Mouse (Mus musculus) ES-Bruce4 (cell line): Measurements from ENCODE around the gene Clcn7. TPM values are rescaled to one million over a fixed set of nuclear protein-coding genes. Genes with fewer than 3 reads are reported as not detected.

Source experiments
- H3K27ac ChIP-seq: 2 replicates; pipeline ENCODE4 v1.5.1; 2012; ENCODE audit warnings: low read length, inconsistent platforms; ENCODE audit not compliant: insufficient read depth
- H3K27me3 ChIP-seq: 2 replicates; pipeline ENCODE4 v1.6.1; 2012; ENCODE audit warnings: mild to moderate bottlenecking, low read length, inconsistent platforms; ENCODE audit not compliant: control insufficient read depth, poor library complexity, insufficient read depth, severe bottlenecking
- H3K36me3 ChIP-seq: 2 replicates; pipeline ENCODE4 v1.6.1; 2012; ENCODE audit warnings: inconsistent platforms, mild to moderate bottlenecking, low read length, moderate library complexity; ENCODE audit not compliant: control insufficient read depth, poor library complexity, insufficient read depth, severe bottlenecking
- H3K4me1 ChIP-seq: one replicate; pipeline ENCODE4 v1.8.1; 2011; ENCODE audit warnings: low read length; ENCODE audit not compliant: control insufficient read depth, insufficient read depth
- H3K4me3 ChIP-seq: 2 replicates; pipeline ENCODE4 v1.5.1; 2011; ENCODE audit warnings: low read depth, mild to moderate bottlenecking, low read length
- H3K9ac ChIP-seq: 2 replicates; pipeline ENCODE4 v1.6.1; 2012; ENCODE audit warnings: low read depth, mild to moderate bottlenecking, inconsistent platforms; ENCODE audit not compliant: poor library complexity, severe bottlenecking
- H3K9me3 ChIP-seq: replicated peaks from 2 replicates; pipeline ENCODE4 v1.6.1; 2012; ENCODE audit warnings: mild to moderate bottlenecking, low read length, inconsistent platforms; ENCODE audit not compliant: control insufficient read depth, poor library complexity, insufficient read depth, severe bottlenecking
- CTCF ChIP-seq: IDR thresholded peaks from one replicate; pipeline ENCODE4 v1.8.1; 2011; ENCODE audit warnings: low read depth, low read length
- EP300 ChIP-seq: IDR thresholded peaks from 2 replicates; pipeline ENCODE4 v1.6.1; 2011; ENCODE audit warnings: low read depth, low read length; ENCODE audit not compliant: insufficient read depth
- POLR2A ChIP-seq: IDR thresholded peaks from one replicate; pipeline ENCODE4 v1.8.1; 2011; ENCODE audit warnings: low read length; ENCODE audit not compliant: insufficient read depth
- polyA plus RNA-seq: library from polyadenylated mRNA; stranded (reverse); fragments of >200 nt; gene quantifications from 2 replicates; pipeline ENCODE4 v1.2.4, GENCODE M21; 2011; ENCODE audit warnings: low read depth; ENCODE audit not compliant: missing spikeins, insufficient read depth, insufficient read length

Clcn7 gene
- polyA plus RNA-seq, 1 experiment, result 16.0 TPM

GRCm38 (mm10) chr17:25096221-25096620, 37.0 kb upstream of the Clcn7 start:
- Histone ChIP-seq H3K27ac (no peak overlapping the region), H3K4me1 (no peaks in the 10 kb centered on the region), H3K9ac (no peak overlapping the region), H3K4me3 (no peak overlapping the region), H3K9me3 (no peaks in the 10 kb centered on the region), H3K27me3 (no peaks in the 10 kb centered on the region), H3K36me3 (peaks cover 4% of the 10 kb centered on the region; the same call in 1 of the 2 replicates)
- TF ChIP-seq POLR2A, result no peak
- no peak for TF ChIP-seq EP300
- TF ChIP-seq CTCF, result no peak

- no peaks in the 10 kb centered on the region for H3K27me3 ChIP-seq
- no peak overlapping the region for H3K4me3 ChIP-seq
- no peaks in the 10 kb centered on the region for H3K4me1 ChIP-seq
- H3K9me3 ChIP-seq, result no peaks in the 10 kb centered on the region
- no peak overlapping the region for H3K27ac ChIP-seq
- TF ChIP-seq POLR2A (no peak), EP300 (no peak), CTCF (no peak)
- H3K36me3 ChIP-seq, result peaks cover 4% of the 10 kb centered on the region
- no peak overlapping the region for H3K9ac ChIP-seq
Measured at GRCm38 (mm10) chr17:25100052-25100451, 33.1 kb upstream of the Clcn7 start.

GRCm38 (mm10) chr17:25101338-25101737, 31.9 kb upstream of the Clcn7 start:
- no peaks in the 10 kb centered on the region for H3K27me3 ChIP-seq
- no peaks in the 10 kb centered on the region for H3K9me3 ChIP-seq
- no peak overlapping the region for H3K4me3 ChIP-seq
- H3K36me3 ChIP-seq, result peaks cover 4% of the 10 kb centered on the region
- no peaks in the 10 kb centered on the region for H3K4me1 ChIP-seq
- TF ChIP-seq CTCF, result no peak
- TF ChIP-seq POLR2A, result no peak
- TF ChIP-seq EP300, result no peak
- H3K9ac ChIP-seq, result no peak overlapping the region
- no peak overlapping the region for H3K27ac ChIP-seq

GRCm38 (mm10) chr17:25107786-25108185, 25.4 kb upstream of the Clcn7 start:
- Histone ChIP-seq H3K9ac (no peak overlapping the region), H3K4me1 (no peaks in the 10 kb centered on the region), H3K9me3 (no peaks in the 10 kb centered on the region), H3K27me3 (no peaks in the 10 kb centered on the region), H3K4me3 (no peak overlapping the region), H3K36me3 (peaks cover 2% of the 10 kb centered on the region; the same call in 1 of the 2 replicates), H3K27ac (no peak overlapping the region)
- TF ChIP-seq EP300, result no peak
- no peak for TF ChIP-seq POLR2A
- no peak for TF ChIP-seq CTCF

- no peaks in the 10 kb centered on the region for H3K9me3 ChIP-seq
- no peak overlapping the region for H3K9ac ChIP-seq
- H3K36me3 ChIP-seq, result peaks cover 2% of the 10 kb centered on the region; the same call in 1 of the 2 replicates
Measured at GRCm38 (mm10) chr17:25109578-25109977, 23.6 kb upstream of the Clcn7 start.

GRCm38 (mm10) chr17:25110590-25110989, 22.6 kb upstream of the Clcn7 start:
- TF ChIP-seq EP300, result no peak
- TF ChIP-seq CTCF, result no peak
- no peak for TF ChIP-seq POLR2A
- Histone ChIP-seq H3K27ac (no peak overlapping the region), H3K9ac (no peak overlapping the region), H3K27me3 (no peaks in the 10 kb centered on the region), H3K4me1 (no peaks in the 10 kb centered on the region), H3K9me3 (no peaks in the 10 kb centered on the region), H3K4me3 (no peak overlapping the region), H3K36me3 (peaks cover 2% of the 10 kb centered on the region; the same call in 1 of the 2 replicates)

More at GRCm38 (mm10) chr17:25109578-25109977, 23.6 kb upstream of the Clcn7 start:
- Histone ChIP-seq H3K4me1 (no peaks in the 10 kb centered on the region), H3K27me3 (no peaks in the 10 kb centered on the region), H3K4me3 (no peak overlapping the region), H3K27ac (no peak overlapping the region)
- TF ChIP-seq EP300, result no peak
- TF ChIP-seq POLR2A, result no peak
- peak; percentile 52 for TF ChIP-seq CTCF
